Comparison of ENCODE assay signal across 16 mouse cellular contexts in the genomic region with DNA sequence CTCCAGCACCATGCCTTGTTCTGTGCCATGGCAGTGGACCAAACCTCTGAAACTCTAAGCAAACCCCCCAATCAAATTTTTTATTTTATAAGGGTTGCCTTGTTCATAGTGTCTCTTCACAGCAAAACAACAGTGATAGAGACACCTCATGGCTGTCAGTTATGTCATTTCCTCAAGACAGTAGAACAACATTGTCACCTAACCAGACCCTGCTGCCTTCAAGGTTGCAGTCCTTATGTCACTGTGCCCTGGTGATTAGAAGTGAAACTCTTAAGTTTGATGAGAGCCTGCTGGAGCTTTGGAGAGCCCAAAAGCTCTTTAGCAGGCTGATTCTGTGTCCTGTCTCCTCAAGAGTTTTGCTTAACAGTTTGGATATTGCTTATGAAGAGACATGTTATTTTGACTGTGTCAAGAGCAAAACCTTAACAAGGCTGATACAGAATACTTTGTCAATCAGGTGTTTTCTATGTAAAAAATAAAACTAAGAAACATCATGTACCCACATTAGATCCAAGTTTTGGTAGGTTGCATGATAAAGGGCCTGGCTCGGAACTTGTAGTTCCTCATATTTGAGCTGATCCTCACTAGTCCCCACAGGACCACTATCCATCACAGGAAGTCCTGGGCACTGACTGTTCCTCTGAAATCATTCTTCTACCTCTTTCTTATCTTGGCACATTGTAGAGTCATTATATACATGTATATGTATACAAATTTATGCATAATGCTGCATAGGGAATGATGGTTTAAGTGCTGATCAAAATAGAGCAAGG.
DNase-seq lines count a peak whose midpoint lies in the region; ATAC-seq and TF ChIP-seq lines count a peak whose summit lies in the region.
"Had no signal": no experiment of that assay in that cellular context is flagged by ENCODE, and none has a peak within 500 bp of the region (broad histone marks: within the 10 kb centered on the region; RNA-seq: fewer than 3 reads in every experiment).

No protein-coding gene starts in this region.

- no peak for TF ChIP-seq CTCF in stomach, postnatal 0 days (IDR thresholded peaks at IDR 0.05; ENCODE audit: low read depth)
- no peak for TF ChIP-seq CTCF in heart, adult 2 months (IDR thresholded peaks at IDR 0.05)

- no peaks in the 10 kb centered on the region for H3K27me3 ChIP-seq in liver, embryonic 11.5 days (replicated peaks; ENCODE audit: control insufficient read depth, insufficient read depth, low read length)
- no peaks in the 10 kb centered on the region for H3K27me3 ChIP-seq in liver, embryonic 16.5 days (ENCODE audit: control insufficient read depth, insufficient read depth, low read depth, low read length)
- H3K27me3 ChIP-seq in stomach, postnatal 0 days (ENCODE audit: control insufficient read depth, insufficient read depth, low read length), result no peaks in the 10 kb centered on the region
- H3K27me3 ChIP-seq in heart, adult 2 months (ENCODE audit: control insufficient read depth, insufficient read depth, low read length), result no peaks in the 10 kb centered on the region
- H3K27me3 ChIP-seq: hindbrain, embryonic 15.5 days; neural tube, embryonic 15.5 days had no signal

- no peak for TF ChIP-seq EP300 in stomach, postnatal 0 days (optimal IDR thresholded peaks at IDR 0.05)
- no peak for TF ChIP-seq EP300 in heart, adult 2 months (IDR thresholded peaks at IDR 0.05; ENCODE audit: insufficient read depth, low read depth, low read length)

- peak overlapping the region; percentile 35; the same call in 1 of the 2 replicates for H3K27ac ChIP-seq in liver, embryonic 11.5 days (ENCODE audit: low read depth, low read length)
- H3K27ac ChIP-seq in liver, embryonic 16.5 days (ENCODE audit: low read length), result peak overlapping the region; percentile 55
- H3K27ac ChIP-seq in stomach, postnatal 0 days (replicated peaks), result peak overlapping the region; percentile 70
- no peak overlapping the region for H3K27ac ChIP-seq in heart, adult 2 months
- H3K27ac ChIP-seq: hindbrain, embryonic 15.5 days; neural tube, embryonic 15.5 days had no signal

- TF ChIP-seq POLR2A in heart, adult 2 months (IDR thresholded peaks at IDR 0.05; ENCODE audit: insufficient read depth, low read depth, low read length), result no peak

- no peaks in the 10 kb centered on the region for H3K9me3 ChIP-seq in liver, embryonic 11.5 days (ENCODE audit: control insufficient read depth, low read length)
- H3K9me3 ChIP-seq in liver, embryonic 16.5 days (replicated peaks; ENCODE audit: control insufficient read depth, low read length), result no peaks in the 10 kb centered on the region
- H3K9me3 ChIP-seq in stomach, postnatal 0 days (ENCODE audit: control insufficient read depth, low read length), result no peaks in the 10 kb centered on the region
- H3K9me3 ChIP-seq: hindbrain, embryonic 15.5 days; neural tube, embryonic 15.5 days had no signal

- no peaks in the 10 kb centered on the region for H3K36me3 ChIP-seq in liver, embryonic 11.5 days (ENCODE audit: control insufficient read depth, insufficient read depth, low read length)
- no peaks in the 10 kb centered on the region for H3K36me3 ChIP-seq in liver, embryonic 16.5 days (ENCODE audit: control insufficient read depth, insufficient read depth)
- H3K36me3 ChIP-seq in stomach, postnatal 0 days (ENCODE audit: control insufficient read depth, insufficient read depth, low read length), result no peaks in the 10 kb centered on the region
- H3K36me3 ChIP-seq in heart, adult 2 months (ENCODE audit: control insufficient read depth, insufficient read depth, low read length), result no peaks in the 10 kb centered on the region; the same call in 1 of the 2 replicates
- H3K36me3 ChIP-seq: hindbrain, embryonic 15.5 days; neural tube, embryonic 15.5 days had no signal

- peak overlapping the region; percentile 11 for H3K4me2 ChIP-seq in liver, embryonic 11.5 days
- H3K4me2 ChIP-seq in liver, embryonic 16.5 days (ENCODE audit: low read depth, low read length), result no peak overlapping the region
- no peak overlapping the region for H3K4me2 ChIP-seq in stomach, postnatal 0 days (replicated peaks; ENCODE audit: low read depth)
- H3K4me2 ChIP-seq: hindbrain, embryonic 15.5 days; neural tube, embryonic 15.5 days had no signal

- no peak overlapping the region for H3K9ac ChIP-seq in liver, embryonic 11.5 days (ENCODE audit: low read depth, low read length)
- no peak overlapping the region for H3K9ac ChIP-seq in liver, embryonic 16.5 days (ENCODE audit: low read depth, low read length)
- no peak overlapping the region for H3K9ac ChIP-seq in stomach, postnatal 0 days (ENCODE audit: low read length)
- no peak overlapping the region for H3K9ac ChIP-seq in heart, adult 2 months (ENCODE audit: low read depth, low read length)
- H3K9ac ChIP-seq: hindbrain, embryonic 15.5 days; neural tube, embryonic 15.5 days had no signal

- peaks cover 43% of the 10 kb centered on the region for H3K4me1 ChIP-seq in liver, embryonic 11.5 days (replicated peaks; ENCODE audit: control insufficient read depth, insufficient read depth, low read length)
- H3K4me1 ChIP-seq in liver, embryonic 16.5 days (ENCODE audit: control insufficient read depth, low read depth, low read length), result peaks cover 32% of the 10 kb centered on the region
- H3K4me1 ChIP-seq in stomach, postnatal 0 days (replicated peaks; ENCODE audit: control insufficient read depth, insufficient read depth), result no peaks in the 10 kb centered on the region
- H3K4me1 ChIP-seq in heart, adult 2 months (ENCODE audit: control insufficient read depth, insufficient read depth, low read length), result peaks cover 4% of the 10 kb centered on the region
- H3K4me1 ChIP-seq: neural tube, embryonic 15.5 days had no signal

- ATAC-seq in liver, embryonic 11.5 days (replicated peaks; ENCODE audit: low FRiP score), result no peak
- 0 out of 2 replicates have a peak, but pooled peaks have one; percentile 30 for ATAC-seq in erythroid progenitor cell, adult 5-6 weeks (replicated peaks; ENCODE audit: low FRiP score, poor library complexity, severe bottlenecking)
- no peak for ATAC-seq in liver, embryonic 16.5 days (ENCODE audit: low read depth)
- ATAC-seq in stomach, postnatal 0 days (ENCODE audit: low FRiP score, low TSS enrichment), result no peak

- 57% methylated on average over 1 of the region's 1 CpGs for WGBS in liver, embryonic 11.5 days
- 42% methylated on average over 1 of the region's 1 CpGs for WGBS in liver, embryonic 16.5 days (ENCODE audit: insufficient replicate concordance)
- 71% methylated on average over 1 of the region's 1 CpGs for WGBS in stomach, postnatal 0 days
- 89% methylated on average over 1 of the region's 1 CpGs for WGBS in heart, adult 2 months

- no peak for DNase-seq in liver, embryonic 11.5 days (ENCODE audit: low spot score)
- no peak for DNase-seq in liver
- no peak for DNase-seq in stomach, postnatal 0 days (ENCODE audit: low spot score)
- no peak for DNase-seq in spleen, postnatal 14 days (ENCODE audit: low spot score in 2 of 2)
- DNase-seq in right cerebral cortex, postnatal 36 days (ENCODE audit: low spot score in 2 of 2), result no peak
- DNase-seq in heart, adult 2 months, result no peak
- DNase-seq: B cell, adult 2 months; cerebellum, postnatal 25 days; heart, adult 11 months; heart, postnatal 14 days; left cerebral cortex, postnatal 4 days; lung, adult 2 months had no signal

- H3K79me2 ChIP-seq in heart, adult 2 months (replicated peaks; ENCODE audit: control insufficient read depth, insufficient read depth, low read length), result peaks cover 8% of the 10 kb centered on the region

- no peak overlapping the region for H3K4me3 ChIP-seq in liver, embryonic 11.5 days (ENCODE audit: low read depth, low read length)
- no peak overlapping the region for H3K4me3 ChIP-seq in liver, embryonic 16.5 days (ENCODE audit: low read depth, low read length)
- H3K4me3 ChIP-seq in stomach, postnatal 0 days (ENCODE audit: low read depth, low read length), result no peak overlapping the region
- no peak overlapping the region for H3K4me3 ChIP-seq in heart, adult 2 months
- H3K4me3 ChIP-seq: hindbrain, embryonic 15.5 days; neural tube, embryonic 15.5 days had no signal

- intact Hi-C loops in heart, adult 2 months (cut with DNase I), result no loop called here
